Comparison of ENCODE assay signal across 9 mouse cellular contexts in genomic region chr2:165323928-165324327, GRCm38 (mm10). TPM values are rescaled to one million over a fixed set of nuclear protein-coding genes. Genes with fewer than 3 reads are reported as not detected.
DNase-seq lines count a peak whose midpoint lies in the region; ATAC-seq and TF ChIP-seq lines count a peak whose summit lies in the region.
"Had no signal": no experiment of that assay in that cellular context is flagged by ENCODE, and none has a peak within 500 bp of the region (broad histone marks: within the 10 kb centered on the region; RNA-seq: fewer than 3 reads in every experiment).

No protein-coding gene starts in this region.

- no peak for TF ChIP-seq CTCF in heart, postnatal 0 days (IDR thresholded peaks at IDR 0.05; ENCODE audit: low read depth)
- no peak for TF ChIP-seq CTCF in hindbrain, postnatal 0 days (IDR thresholded peaks at IDR 0.05; ENCODE audit: low read depth)

- H3K4me2 ChIP-seq in heart, postnatal 0 days (ENCODE audit: low read depth, low read length), result no peak overlapping the region
- peak overlapping the region; percentile 94 for H3K4me2 ChIP-seq in hindbrain, postnatal 0 days (ENCODE audit: low read depth, low read length)

- ATAC-seq in heart, postnatal 0 days (ENCODE audit: insufficient read depth, low read depth), result no peak
- ATAC-seq in hindbrain, postnatal 0 days, result no peak

- DNase-seq in heart, postnatal 0 days (ENCODE audit: low spot score), result no peak
- DNase-seq in heart, adult 9 months (ENCODE audit: low spot score in 2 of 2), result no peak
- DNase-seq in cerebellum, adult 9-11 months, result peak; percentile 67
- no peak for DNase-seq in hindbrain, postnatal 0 days (ENCODE audit: low spot score)
- peak; percentile 67 for DNase-seq in lung, postnatal 25 days (ENCODE audit: low spot score)
- DNase-seq in embryo, embryonic 10.5 days (ENCODE audit: low spot score), result no peak
- DNase-seq in layer of hippocampus, adult 9-11 months, result no peak
- no peak for DNase-seq in layer of hippocampus, adult 8-10 months (ENCODE audit: low spot score in 2 of 2)

- WGBS in heart, postnatal 0 days, result 70% methylated on average over 5 of the region's 5 CpGs
- 31% methylated on average over 5 of the region's 5 CpGs for WGBS in hindbrain, postnatal 0 days

- no peak overlapping the region for H3K9ac ChIP-seq in heart, postnatal 0 days (replicated peaks; ENCODE audit: low read depth, low read length)
- no peak overlapping the region for H3K9ac ChIP-seq in hindbrain, postnatal 0 days (replicated peaks; ENCODE audit: low read length)
- H3K9ac ChIP-seq: stomach, embryonic 15.5 days had no signal

- H3K27ac ChIP-seq in heart, postnatal 0 days (ENCODE audit: low read depth), result peak overlapping the region; percentile 22; the same call in 1 of the 2 replicates
- no peak overlapping the region for H3K27ac ChIP-seq in hindbrain, postnatal 0 days
- H3K27ac ChIP-seq: stomach, embryonic 15.5 days had no signal

- peaks cover 48% of the 10 kb centered on the region for H3K4me1 ChIP-seq in heart, postnatal 0 days (ENCODE audit: control insufficient read depth, insufficient read depth)
- H3K4me1 ChIP-seq in hindbrain, postnatal 0 days (ENCODE audit: insufficient read depth, low read length), result peaks cover 48% of the 10 kb centered on the region

- H3K36me3 ChIP-seq in heart, postnatal 0 days (replicated peaks; ENCODE audit: control insufficient read depth, insufficient read depth, low read length), result no peaks in the 10 kb centered on the region
- no peaks in the 10 kb centered on the region for H3K36me3 ChIP-seq in hindbrain, postnatal 0 days (ENCODE audit: insufficient read depth, low read length)
- H3K36me3 ChIP-seq: stomach, embryonic 15.5 days had no signal

- H3K9me3 ChIP-seq in heart, postnatal 0 days (replicated peaks; ENCODE audit: control insufficient read depth, low read length), result no peaks in the 10 kb centered on the region
- H3K9me3 ChIP-seq in hindbrain, postnatal 0 days (ENCODE audit: low read length), result no peaks in the 10 kb centered on the region
- H3K9me3 ChIP-seq: stomach, embryonic 15.5 days had no signal

- no peaks in the 10 kb centered on the region for H3K27me3 ChIP-seq in heart, postnatal 0 days (ENCODE audit: control insufficient read depth, insufficient read depth, low read length)
- H3K27me3 ChIP-seq in hindbrain, postnatal 0 days (ENCODE audit: insufficient read depth, low read length), result no peaks in the 10 kb centered on the region
- H3K27me3 ChIP-seq: stomach, embryonic 15.5 days had no signal

- no peak for TF ChIP-seq EP300 in heart, postnatal 0 days (IDR thresholded peaks at IDR 0.05; ENCODE audit: low read depth)

- no peak overlapping the region for H3K4me3 ChIP-seq in heart, postnatal 0 days (ENCODE audit: low read depth, low read length)
- H3K4me3 ChIP-seq in hindbrain, postnatal 0 days (ENCODE audit: low read length), result no peak overlapping the region
- H3K4me3 ChIP-seq: stomach, embryonic 15.5 days had no signal

RNA-seq across cellular contexts. Expression of gene Elmo2, which starts 2.4 kb away (rescaled TPM):
- total RNA-seq in heart, postnatal 0 days (2014; rRNA removed; ENCODE audit: low replicate concordance), result 69.6 and 70.6 TPM in 2 replicates
- 24.1 and 24.6 TPM in 2 replicates for polyA plus RNA-seq in heart, postnatal 0 days (2015; fragmentation: Nextera tagmentation; extraction: Ambion mirVana)
- 99.4 and 105 TPM in 2 replicates for total RNA-seq in hindbrain, postnatal 0 days (2014; rRNA removed)
- polyA plus RNA-seq in hindbrain, postnatal 0 days (2015; fragmentation: Nextera tagmentation; extraction: Ambion mirVana), result 68.9 and 71.8 TPM in 2 replicates
- total RNA-seq in layer of hippocampus, adult 8-10 months (2022), result 100 to 1,000 TPM; 154 to 173 (median 161) TPM

RNA-seq across cellular contexts. Expression of gene Slc35c2, which starts 36.3 kb away (rescaled TPM):
- total RNA-seq in heart, postnatal 0 days (2014; rRNA removed; ENCODE audit: low replicate concordance), result 39.4 and 73.8 TPM in 2 replicates
- 32.6 and 33.7 TPM in 2 replicates for polyA plus RNA-seq in heart, postnatal 0 days (2015; fragmentation: Nextera tagmentation; extraction: Ambion mirVana)
- total RNA-seq in hindbrain, postnatal 0 days (2014; rRNA removed), result 97.1 and 120 TPM in 2 replicates
- 65.7 and 68.1 TPM in 2 replicates for polyA plus RNA-seq in hindbrain, postnatal 0 days (2015; fragmentation: Nextera tagmentation; extraction: Ambion mirVana)
- total RNA-seq in layer of hippocampus, adult 8-10 months (2022), result 10 to 100 TPM; 79.3 to 98.3 (median 92.3) TPM

RNA-seq across cellular contexts. Expression of gene Zfp663, which starts 44.6 kb away (rescaled TPM):
- total RNA-seq in heart, postnatal 0 days (2014; rRNA removed; ENCODE audit: low replicate concordance), result not detected in 2 replicates
- polyA plus RNA-seq in heart, postnatal 0 days (2015; fragmentation: Nextera tagmentation; extraction: Ambion mirVana), result 0.07 TPM in 1 of 2 replicates, not detected in the other
- total RNA-seq in hindbrain, postnatal 0 days (2014; rRNA removed), result 0.47 and 3.8 TPM in 2 replicates
- 2.2 and 2.3 TPM in 2 replicates for polyA plus RNA-seq in hindbrain, postnatal 0 days (2015; fragmentation: Nextera tagmentation; extraction: Ambion mirVana)
- under 1 TPM in 1 of 4 experiments, not detected in 3; 0.17 TPM for total RNA-seq in layer of hippocampus, adult 8-10 months (2022)

Comparison
In these comparisons a context has a peak if more than half of its experiments do, and no peak if none do; other contexts are left out.
1. DNase-seq: peak in cerebellum, adult 9-11 months (single experiment) and lung, postnatal 25 days (single experiment); none in heart, postnatal 0 days (single experiment), heart, adult 9 months (0 of 2), hindbrain, postnatal 0 days (single experiment), embryo, embryonic 10.5 days (single experiment), layer of hippocampus, adult 9-11 months (single experiment) and layer of hippocampus, adult 8-10 months (0 of 2).